Mouse (Mus musculus) adipocyte (in vitro differentiated cells): ENCODE measurements around the gene Caskin1.
A peak's percentile ranks its signal among the peaks of the same experiment; 100 is the strongest.

Experiments used
- DNase-seq: peaks from one replicate; pipeline ENCODE4 v3.0.0-alpha.2; 2016; ENCODE audit warnings: low spot score

The Caskin1 gene

GRCm38 (mm10) chr17:24494627-24495335 is 6.4 kb downstream of the Caskin1 start:
- DNase-seq = no peak

DNA sequence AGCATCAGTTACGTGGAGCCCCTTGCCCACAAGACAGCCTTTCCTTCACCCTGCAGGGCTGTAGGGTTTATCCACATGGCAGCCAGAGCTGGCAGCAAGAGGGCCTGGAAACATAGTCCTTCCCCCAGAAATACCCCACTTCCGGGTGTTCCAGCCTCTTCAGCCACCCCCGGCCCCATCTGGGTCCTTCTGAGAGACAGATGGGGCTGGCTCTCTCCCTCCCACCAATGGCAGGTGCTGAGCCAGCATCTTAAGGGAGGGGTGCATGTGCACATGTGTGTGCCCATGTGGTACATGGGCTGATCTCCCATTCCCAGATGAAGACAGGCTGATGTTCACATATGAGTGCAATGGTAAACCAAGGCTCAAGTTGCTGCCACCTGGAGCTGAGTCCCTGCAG is 7.0 kb downstream of the Caskin1 start:
- DNase-seq = no peak

GRCm38 (mm10) chr17:24496026-24496425 is 7.6 kb downstream of the Caskin1 start:
- DNase-seq = no peak

- DNase-seq = no peak
Measured at GRCm38 (mm10) chr17:24502208-24502607, 13.8 kb downstream of the Caskin1 start.

DNA sequence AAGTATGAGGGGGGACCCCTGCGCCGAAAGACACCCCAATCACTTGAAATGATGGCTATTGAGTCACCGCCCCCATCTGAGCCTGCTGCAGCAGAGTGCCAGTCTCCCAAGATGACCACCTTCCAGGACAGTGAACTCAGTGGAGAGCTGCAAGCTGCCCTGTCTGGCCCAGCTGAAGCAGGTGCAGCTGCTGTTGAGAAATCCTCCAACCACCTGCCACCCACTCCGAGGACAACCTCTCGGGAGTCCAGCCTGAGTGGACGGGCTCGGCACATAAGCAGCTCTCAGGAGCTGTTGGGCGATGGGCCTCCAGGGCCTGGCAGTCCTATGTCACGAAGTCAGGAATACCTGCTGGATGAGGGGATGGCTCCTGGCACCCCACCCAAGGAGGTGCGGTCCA is 15.7 kb downstream of the Caskin1 start:
- DNase-seq = no peak

- no peak for DNase-seq
Measured at GRCm38 (mm10) chr17:24505286-24505955, 17.0 kb downstream of the Caskin1 start.

- no peak for DNase-seq
Measured at GRCm38 (mm10) chr17:24506332-24507070, 18.1 kb downstream of the Caskin1 start.

DNA sequence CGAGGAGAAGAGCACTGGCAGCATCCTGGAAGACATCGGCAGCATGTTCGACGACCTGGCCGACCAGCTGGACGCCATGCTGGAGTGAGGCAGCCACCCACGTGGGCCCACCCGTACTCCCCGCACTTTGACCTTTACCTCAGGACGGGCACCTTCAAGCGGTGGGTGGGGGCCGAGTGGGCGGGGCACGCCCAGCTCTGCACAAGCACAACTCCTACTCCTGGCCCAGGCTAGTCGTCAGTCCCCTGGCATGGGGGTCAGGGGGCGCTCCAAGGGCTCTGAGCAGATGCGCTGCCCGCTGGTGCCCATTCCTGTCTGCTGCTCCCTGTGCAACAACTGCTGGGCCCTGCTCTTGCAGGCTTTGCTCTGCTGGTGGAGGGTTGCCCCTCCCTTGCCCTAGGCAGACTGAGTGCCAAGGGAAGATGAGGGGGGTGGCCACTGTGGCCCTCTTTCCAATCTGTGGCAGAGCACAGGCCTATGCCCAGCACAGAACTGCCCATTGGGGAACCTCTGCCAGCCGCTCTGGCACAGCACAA is 18.8 kb downstream of the Caskin1 start:
- no peak for DNase-seq

DNA sequence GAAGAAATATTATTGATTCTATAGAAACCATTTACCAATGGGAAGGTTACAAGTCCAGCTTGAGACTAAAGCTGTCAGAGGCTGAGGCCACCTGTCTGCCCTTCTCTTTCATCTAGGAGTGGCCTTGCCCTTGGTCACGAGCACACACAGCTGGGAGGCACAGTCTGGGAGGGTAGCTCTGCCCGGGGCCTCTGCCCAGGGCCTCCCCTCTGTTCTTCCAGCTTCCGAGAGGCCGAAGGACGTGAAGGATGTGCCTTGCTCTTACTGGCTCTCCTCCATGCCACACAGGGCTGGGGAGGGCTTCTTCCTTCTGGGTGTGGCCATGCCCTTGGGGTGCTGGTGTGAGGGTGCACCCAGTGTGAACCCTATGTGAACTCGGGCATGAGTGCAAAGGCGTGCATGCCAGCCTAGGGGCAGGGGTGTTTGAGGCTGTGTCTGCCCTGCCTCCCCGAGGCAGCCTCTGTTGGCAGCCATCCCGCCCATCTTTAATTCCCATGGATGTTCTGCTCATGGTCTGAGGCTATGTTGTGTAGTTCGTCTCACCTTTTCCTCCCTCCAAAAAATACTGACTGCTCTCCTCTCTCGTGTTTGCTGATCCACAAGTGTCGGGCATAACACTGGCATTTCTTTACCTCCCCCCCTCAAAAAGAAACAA is 19.5 kb downstream of the Caskin1 start:
- no peak for DNase-seq

DNA sequence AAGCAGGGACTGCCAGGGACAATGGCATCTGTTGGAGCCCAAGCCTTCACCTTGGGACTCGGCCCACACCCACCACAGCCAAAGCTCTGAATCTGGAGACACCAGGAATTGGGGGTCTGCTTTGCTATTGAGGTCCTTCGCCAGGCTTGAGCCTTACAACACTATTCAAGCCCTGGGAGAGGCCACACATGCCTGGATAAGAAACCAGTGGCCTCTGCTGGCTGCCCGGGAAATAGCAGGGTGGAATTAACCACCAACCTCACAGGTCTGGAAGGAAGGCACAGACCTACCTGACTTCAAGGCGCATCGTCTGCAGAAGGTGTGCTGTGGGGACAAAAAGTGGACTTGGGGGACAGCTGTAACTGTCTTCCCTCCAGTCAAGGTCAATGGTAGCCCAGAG is 25.2 kb downstream of the Caskin1 start:
- DNase-seq = peak; percentile 69

DNA sequence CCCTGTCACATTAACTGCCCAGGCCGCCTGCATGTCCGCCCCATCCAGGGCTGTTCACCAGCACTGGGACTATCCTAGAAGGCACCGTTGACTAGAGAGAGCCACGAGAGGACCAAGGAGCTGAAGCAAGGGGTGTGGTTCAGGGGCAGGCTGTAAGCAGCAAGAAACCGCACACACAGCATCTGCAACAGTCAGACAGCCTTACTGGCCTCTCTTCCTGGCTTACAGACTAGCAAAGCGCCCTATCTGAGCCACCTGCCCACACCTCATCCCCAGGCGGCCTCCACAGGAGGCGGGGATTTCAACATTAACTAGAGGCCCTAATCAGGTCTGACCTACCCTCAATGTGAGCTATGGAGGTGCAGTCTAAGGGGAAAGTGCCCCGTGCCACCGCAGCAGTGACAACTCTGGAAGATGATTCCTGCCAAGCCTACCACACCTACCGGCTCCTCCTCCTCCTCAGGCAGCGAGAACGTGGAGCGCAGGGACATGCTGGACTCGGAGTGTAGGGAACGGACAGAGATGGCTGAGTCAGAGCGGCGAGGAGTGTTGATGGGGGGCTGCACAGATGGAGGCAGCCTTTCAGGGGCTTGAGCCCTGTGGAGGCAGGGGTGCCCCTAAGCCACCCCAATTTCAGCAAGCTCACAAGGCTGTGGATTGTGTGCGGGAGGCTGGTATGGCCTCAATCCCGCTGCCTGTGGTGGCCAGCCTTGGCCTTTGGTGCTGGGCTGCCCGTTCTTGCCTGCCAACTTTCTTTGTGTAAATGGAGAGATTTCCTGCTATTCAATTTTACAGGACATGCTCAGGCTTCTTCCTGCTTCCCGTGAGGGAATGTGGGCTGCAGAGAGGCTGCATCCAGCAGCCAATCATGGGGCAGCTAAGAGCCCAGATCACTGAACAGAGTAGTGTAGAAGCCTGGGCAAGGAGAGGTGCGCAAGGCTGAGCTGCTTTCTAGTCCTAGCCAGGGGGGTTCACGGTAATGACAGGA is 26.2 kb downstream of the Caskin1 start:
- DNase-seq = no peak

DNA sequence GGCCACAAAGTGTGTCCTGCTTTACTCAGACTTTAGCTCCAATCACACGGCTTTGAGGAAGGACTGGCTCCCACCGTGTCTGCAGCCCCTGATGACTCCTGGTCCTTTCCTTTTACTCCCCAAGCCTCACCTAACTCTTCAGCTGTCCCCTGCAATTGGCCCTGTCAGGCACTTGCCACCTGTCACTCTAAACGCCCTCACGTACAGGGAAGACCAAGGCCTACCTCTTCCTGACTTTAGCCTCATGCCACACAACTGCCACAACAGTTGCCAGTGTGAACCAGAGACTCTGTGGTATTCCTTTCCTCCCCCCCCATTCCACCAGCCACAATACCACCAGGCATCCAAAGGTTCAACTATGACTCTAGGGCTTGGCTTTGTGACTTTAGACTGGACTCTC is 32.0 kb downstream of the Caskin1 start:
- no peak for DNase-seq

DNA sequence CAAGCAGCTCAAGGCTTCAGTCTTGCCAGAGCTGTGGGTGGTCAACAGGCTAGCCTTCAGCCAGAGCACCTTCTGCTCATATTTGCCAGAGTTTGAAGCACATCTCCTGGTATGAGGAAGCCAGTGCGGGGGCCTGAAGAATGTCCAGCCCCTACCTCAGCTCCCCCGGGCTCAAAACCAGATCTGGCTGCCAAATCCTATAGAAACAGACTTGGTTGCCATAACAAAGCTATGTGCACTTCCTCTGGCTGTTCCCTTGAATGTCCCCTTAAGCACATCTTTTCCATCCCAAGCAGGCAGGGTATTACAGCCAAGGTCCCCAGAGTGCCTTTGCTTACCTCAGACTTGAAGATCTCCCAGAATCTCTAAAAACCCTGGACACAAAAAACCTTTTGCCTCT is 36.3 kb downstream of the Caskin1 start:
- no peak for DNase-seq

DNA sequence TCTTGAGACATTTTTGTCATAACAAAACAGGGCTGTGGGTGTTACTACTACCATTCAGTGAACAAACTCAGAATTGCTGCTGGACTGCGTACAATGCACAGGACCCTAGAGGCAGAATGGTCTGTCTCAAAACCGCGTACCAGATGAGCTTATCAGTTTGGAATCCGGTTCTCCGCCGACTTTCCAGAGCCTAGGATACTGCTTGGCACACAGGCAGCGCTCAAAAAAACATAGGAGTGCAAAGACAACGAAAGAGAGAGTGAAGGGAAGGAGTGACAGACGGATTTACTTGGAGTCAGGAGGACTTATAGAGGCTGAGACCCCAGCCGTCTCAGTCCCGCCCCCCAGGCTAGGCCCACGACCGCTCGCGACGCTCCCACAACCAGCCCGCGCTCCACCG is 38.9 kb downstream of the Caskin1 start:
- peak; percentile 49 for DNase-seq

GRCm38 (mm10) chr17:24527723-24528559 is 39.5 kb downstream of the Caskin1 start, which contains the start of gene Traf7:
Traf7 (minus strand) TSS chr17:24527938.
- DNase-seq = peak; percentile 100

- DNase-seq = no peak
Measured at GRCm38 (mm10) chr17:24528560-24528918, 40.1 kb downstream of the Caskin1 start.

DNA sequence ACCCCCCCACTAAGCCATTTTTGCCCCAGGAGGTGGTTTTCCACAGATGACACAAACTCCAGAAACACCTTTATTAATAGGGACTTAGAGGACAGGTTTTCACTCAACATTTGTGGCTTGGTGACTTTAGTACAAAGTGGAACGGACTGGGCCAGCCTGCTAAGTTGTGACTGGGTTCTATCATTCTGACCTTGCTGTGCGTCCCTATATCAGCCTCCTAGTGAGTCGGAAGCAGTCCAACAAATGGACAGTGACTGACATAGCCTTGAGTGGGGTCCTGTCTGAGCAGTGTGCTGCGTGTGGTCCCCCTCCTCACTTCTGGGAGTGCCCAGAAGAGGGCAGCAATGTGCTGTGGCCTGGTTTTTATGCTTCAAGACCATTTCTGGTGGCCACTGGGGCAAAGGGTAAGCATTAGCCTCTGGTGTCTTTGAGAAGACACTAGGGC is 40.6 kb downstream of the Caskin1 start:
- peak; percentile 86 for DNase-seq

DNA sequence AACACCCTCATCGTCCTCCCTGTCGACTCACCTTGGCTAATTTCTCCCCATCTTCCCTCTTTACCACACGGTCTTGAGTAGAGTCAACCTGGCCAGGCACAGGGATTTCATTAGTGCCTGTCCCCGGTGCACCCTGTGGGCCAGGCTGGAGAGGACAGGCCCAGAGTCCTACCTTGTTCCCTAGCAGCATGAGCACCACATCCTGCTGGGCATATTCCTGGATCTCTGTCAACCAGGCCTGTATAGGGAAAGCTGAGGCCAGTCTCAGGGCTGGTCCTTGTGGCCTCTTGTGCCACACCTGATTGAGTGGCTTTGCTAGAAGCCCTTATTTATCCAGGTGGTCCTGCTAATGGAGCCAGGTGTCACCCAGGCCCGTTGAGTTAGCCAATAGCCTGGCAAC is 41.5 kb downstream of the Caskin1 start:
- DNase-seq = no peak

DNA sequence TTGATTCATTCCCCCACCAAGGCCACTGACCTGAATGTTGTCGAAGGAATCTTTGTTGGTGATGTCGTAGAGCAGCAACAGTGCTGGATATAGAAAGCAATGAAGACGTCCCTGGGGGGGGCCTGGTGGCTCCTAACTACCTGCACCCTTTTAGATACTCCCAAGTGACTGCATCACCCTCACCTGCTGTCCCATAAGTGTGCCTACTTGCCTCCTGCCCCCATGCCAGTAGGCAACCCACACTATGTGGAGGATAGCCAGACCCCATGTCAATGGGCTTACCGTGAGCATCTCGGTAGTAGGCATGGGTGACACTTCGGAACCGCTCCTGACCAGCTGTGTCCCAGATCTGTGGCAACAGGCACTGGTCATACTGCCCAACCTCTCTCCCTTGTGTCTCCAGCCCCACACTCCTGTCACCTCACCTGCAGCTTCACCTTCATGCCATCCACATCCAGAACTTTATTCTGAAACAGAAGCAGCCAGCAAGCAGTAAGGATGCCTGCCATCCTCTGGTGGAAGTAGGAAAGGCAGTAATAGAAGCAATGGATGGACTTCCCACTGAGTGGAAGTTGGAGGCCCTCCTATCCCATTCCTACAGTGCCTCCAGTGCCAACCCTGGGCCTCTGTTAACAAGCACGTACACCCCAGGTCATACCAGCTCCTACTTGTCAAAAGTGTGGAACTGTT is 42.1 kb downstream of the Caskin1 start:
- no peak for DNase-seq
